Mouse (Mus musculus) kidney, embryonic 14.5 days (tissue): ENCODE results near the gene Adora3. TPM values are rescaled to one million over a fixed set of nuclear protein-coding genes. Genes with fewer than 3 reads are reported as not detected.

ENCODE experiments used
- ATAC-seq: fragments of 200-750 bp; cut with Nextera tagmentation; 2 replicates; pipeline ENCODE4 v1.8.0; 2017; ENCODE audit warnings: moderate number of reproducible peaks, mild to moderate bottlenecking, moderate TSS enrichment, moderate library complexity; ENCODE audit not compliant: low FRiP score, low TSS enrichment
- H3K27ac ChIP-seq: fragments of 300-500 bp; sonication (generic); 2 replicates; pipeline ENCODE4 v1.5.1; 2014; ENCODE audit warnings: low read depth, mild to moderate bottlenecking, low read length, moderate library complexity, mixed read lengths
- H3K27me3 ChIP-seq: fragments of 300-500 bp; sonication (generic); 2 replicates; pipeline ENCODE4 v1.6.1; 2014; ENCODE audit warnings: mild to moderate bottlenecking, low read length; ENCODE audit not compliant: control insufficient read depth, insufficient read depth
- H3K36me3 ChIP-seq: fragments of 300-500 bp; sonication (generic); 2 replicates; pipeline ENCODE4 v1.6.1; 2014; ENCODE audit warnings: low read length, mixed read lengths; ENCODE audit not compliant: control insufficient read depth, insufficient read depth
- H3K4me1 ChIP-seq: fragments of 300-500 bp; sonication (generic); 2 replicates; pipeline ENCODE4 v1.6.1; 2014; ENCODE audit warnings: low read length, mixed read lengths; ENCODE audit not compliant: control insufficient read depth, insufficient read depth
- H3K4me2 ChIP-seq: fragments of 300-500 bp; sonication (generic); replicated peaks from 2 replicates; pipeline ENCODE4 v1.6.1; 2014; ENCODE audit warnings: low read depth, mild to moderate bottlenecking, low read length
- H3K4me3 ChIP-seq: fragments of 300-500 bp; sonication (generic); 2 replicates; pipeline ENCODE4 v1.5.1; 2014; ENCODE audit warnings: mild to moderate bottlenecking, low read length
- H3K9ac ChIP-seq: fragments of 300-500 bp; sonication (generic); 2 replicates; pipeline ENCODE4 v1.6.1; 2014; ENCODE audit warnings: low read depth, mild to moderate bottlenecking, low read length, moderate library complexity
- H3K9me3 ChIP-seq: fragments of 300-500 bp; sonication (generic); 2 replicates; pipeline ENCODE4 v1.6.1; 2016; ENCODE audit warnings: low read length; ENCODE audit not compliant: control insufficient read depth
- WGBS: fragments of 180-500 bp; shearing (Covaris S2); extraction: QIAGEN DNeasy Blood & Tissue Kit; methylation state at CpG from one replicate; pipeline ENCODE4 v1.1.7; 2014; 5-methylcytosine and 5-hydroxymethylcytosine counted together
- polyA plus RNA-seq: library from polyadenylated mRNA; unstranded; fragments of >200 nt; fragmentation: Nextera tagmentation; extraction: Ambion mirVana; gene quantifications from 2 replicates; pipeline ENCODE4 v1.2.1, GENCODE M21; 2014

Adora3 gene
- polyA plus RNA-seq, 1 experiment from 2014 or later = 0.18 TPM

DNA sequence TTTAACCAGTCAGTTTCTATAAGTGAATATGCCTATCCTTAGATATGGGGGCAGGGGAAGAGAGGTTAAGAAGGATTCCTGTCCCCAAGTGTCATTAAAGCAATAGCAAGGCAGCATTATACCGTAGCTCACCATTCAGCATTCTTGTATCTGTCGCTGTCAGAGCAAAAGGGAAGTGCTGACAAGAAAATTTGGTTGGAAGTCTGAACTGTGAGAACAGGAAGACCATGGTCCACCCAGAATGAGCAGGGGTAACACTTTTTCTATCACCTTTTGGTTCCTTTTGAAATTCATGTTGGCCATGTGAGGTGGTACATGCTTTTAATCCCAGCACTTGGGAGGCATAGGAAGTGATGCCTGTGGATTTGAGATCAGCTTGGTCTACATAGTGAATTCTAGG is 60.4 kb downstream of the Adora3 start:
- no peaks in the 10 kb centered on the region for H3K36me3 ChIP-seq
- no peak overlapping the region for H3K4me2 ChIP-seq
- no peak overlapping the region for H3K9ac ChIP-seq
- no peak overlapping the region for H3K27ac ChIP-seq
- H3K4me3 ChIP-seq = no peak overlapping the region
- no peak for ATAC-seq
- 96% methylated on average over 2 of the region's 2 CpGs for WGBS
- no peaks in the 10 kb centered on the region for H3K9me3 ChIP-seq
- no peaks in the 10 kb centered on the region for H3K27me3 ChIP-seq
- H3K4me1 ChIP-seq = no peaks in the 10 kb centered on the region

- no peak for ATAC-seq
- Histone ChIP-seq H3K4me1 (no peaks in the 10 kb centered on the region), H3K36me3 (no peaks in the 10 kb centered on the region), H3K9me3 (no peaks in the 10 kb centered on the region), H3K27me3 (no peaks in the 10 kb centered on the region), H3K4me3 (no peak within 1 kb of the TSS), H3K9ac (no peak within 1 kb of the TSS), H3K4me2 (no peak within 1 kb of the TSS), H3K27ac (no peak within 1 kb of the TSS)
- 68% methylated on average over 8 of the region's 8 CpGs for WGBS
Observed at GRCm38 (mm10) chr3:105932240-105933071, 61.8 kb downstream of the Adora3 start, which contains the start of gene I830077J02Rik. I830077J02Rik (minus strand) TSS chr3:105932664.

- H3K27ac ChIP-seq = no peak overlapping the region
- H3K4me2 ChIP-seq = no peak overlapping the region
- no peaks in the 10 kb centered on the region for H3K36me3 ChIP-seq
- no peak overlapping the region for H3K4me3 ChIP-seq
- no peak for ATAC-seq
- H3K4me1 ChIP-seq = no peaks in the 10 kb centered on the region
- no peak overlapping the region for H3K9ac ChIP-seq
- 94% methylated on average over 6 of the region's 6 CpGs for WGBS
- H3K9me3 ChIP-seq = no peaks in the 10 kb centered on the region
- H3K27me3 ChIP-seq = no peaks in the 10 kb centered on the region
Observed at GRCm38 (mm10) chr3:105933926-105934325, 63.3 kb downstream of the Adora3 start.

DNA sequence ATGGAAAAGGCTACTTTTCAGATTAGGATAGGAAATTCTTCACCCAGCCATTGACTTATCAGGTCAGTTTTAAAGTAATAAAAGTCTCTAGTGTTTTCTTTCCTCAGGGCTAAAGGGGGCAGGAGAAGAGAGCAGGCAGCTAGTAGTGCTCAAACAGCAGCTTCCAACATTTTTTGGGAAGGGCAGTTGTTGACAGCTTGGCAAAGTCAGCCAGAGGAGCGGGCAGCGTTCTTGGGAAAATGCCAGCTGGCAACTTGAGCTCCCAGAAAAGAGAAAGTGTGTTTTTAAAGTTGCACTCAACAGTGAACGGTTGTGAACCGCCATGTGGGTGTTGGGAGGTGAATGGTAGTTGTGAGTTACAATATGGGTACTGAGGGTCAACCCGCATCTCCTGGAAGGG is 64.4 kb downstream of the Adora3 start:
- Histone ChIP-seq H3K27me3 (no peaks in the 10 kb centered on the region), H3K9ac (no peak overlapping the region), H3K4me1 (no peaks in the 10 kb centered on the region), H3K4me3 (no peak overlapping the region), H3K27ac (no peak overlapping the region), H3K36me3 (no peaks in the 10 kb centered on the region), H3K9me3 (no peaks in the 10 kb centered on the region), H3K4me2 (no peak overlapping the region)
- 83% methylated on average over 5 of the region's 5 CpGs for WGBS
- no peak for ATAC-seq

- no peak overlapping the region for H3K4me3 ChIP-seq
- H3K36me3 ChIP-seq = peaks cover 6% of the 10 kb centered on the region
- no peak overlapping the region for H3K4me2 ChIP-seq
- no peak overlapping the region for H3K27ac ChIP-seq
- no peak for ATAC-seq
- no peaks in the 10 kb centered on the region for H3K27me3 ChIP-seq
- WGBS = 88% methylated on average over 4 of the region's 4 CpGs
- H3K9ac ChIP-seq = no peak overlapping the region
- H3K9me3 ChIP-seq = no peaks in the 10 kb centered on the region
- no peaks in the 10 kb centered on the region for H3K4me1 ChIP-seq
Observed at GRCm38 (mm10) chr3:105936111-105936510, 65.5 kb downstream of the Adora3 start.

DNA sequence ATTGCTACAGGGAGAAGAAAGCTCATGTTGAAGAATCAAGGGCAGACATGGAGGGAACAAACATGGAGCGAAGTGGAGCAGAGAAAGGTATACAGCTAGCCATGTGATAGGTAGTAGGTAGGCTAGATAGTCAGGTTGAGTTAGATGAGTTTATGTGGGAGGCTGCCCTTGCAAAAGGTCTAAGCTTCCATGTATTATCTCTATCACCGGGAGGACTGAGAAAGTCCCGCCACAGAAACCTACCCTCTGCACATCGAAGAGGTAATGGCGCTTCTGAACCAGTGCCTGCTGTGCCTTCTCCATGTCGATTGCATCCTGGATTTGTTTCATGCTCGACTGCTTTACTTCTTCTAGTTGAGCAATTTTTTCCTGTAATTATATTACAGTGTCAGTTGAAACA is 80.7 kb downstream of the Adora3 start:
- no peak for ATAC-seq
- no peak overlapping the region for H3K4me3 ChIP-seq
- no peak overlapping the region for H3K27ac ChIP-seq
- peaks cover 85% of the 10 kb centered on the region for H3K36me3 ChIP-seq
- no peaks in the 10 kb centered on the region for H3K27me3 ChIP-seq
- no peak overlapping the region for H3K4me2 ChIP-seq
- H3K9ac ChIP-seq = no peak overlapping the region
- no peaks in the 10 kb centered on the region for H3K9me3 ChIP-seq
- 93% methylated on average over 7 of the region's 7 CpGs for WGBS
- H3K4me1 ChIP-seq = no peaks in the 10 kb centered on the region

GRCm38 (mm10) chr3:105957235-105957634 is 86.6 kb downstream of the Adora3 start:
- Histone ChIP-seq H3K27me3 (no peaks in the 10 kb centered on the region), H3K9me3 (no peaks in the 10 kb centered on the region), H3K4me2 (0 out of 2 replicates have a peak overlapping the region, but pooled peaks have one; percentile 1), H3K4me3 (no peak overlapping the region), H3K27ac (no peak overlapping the region), H3K9ac (0 out of 2 replicates have a peak overlapping the region, but pooled peaks have one; percentile 9), H3K36me3 (peaks cover 55% of the 10 kb centered on the region), H3K4me1 (peaks cover 18% of the 10 kb centered on the region)
- 85% methylated on average over 1 of the region's 1 CpGs for WGBS
- ATAC-seq = no peak

GRCm38 (mm10) chr3:105958204-105958603 is 87.5 kb downstream of the Adora3 start:
- Histone ChIP-seq H3K4me2 (peak overlapping the region; percentile 72), H3K27ac (0 out of 2 replicates have a peak overlapping the region, but pooled peaks have one; percentile 73), H3K4me3 (peak overlapping the region; percentile 91), H3K9ac (peak overlapping the region; percentile 76), H3K27me3 (no peaks in the 10 kb centered on the region), H3K36me3 (peaks cover 55% of the 10 kb centered on the region), H3K4me1 (peaks cover 18% of the 10 kb centered on the region), H3K9me3 (no peaks in the 10 kb centered on the region)
- 44% methylated on average over 5 of the region's 5 CpGs for WGBS
- ATAC-seq = no peak
